Mouse (Mus musculus): ENCODE results near the gene Ppp1r37. TPM values are rescaled to one million over a fixed set of nuclear protein-coding genes. Genes with fewer than 3 reads are reported as not detected.

The Ppp1r37 gene
- total RNA-seq, 1 experiment: 25.3 TPM

GRCm38 (mm10) chr7:19589917-19590316 lies 27.0 kb upstream of the Ppp1r37 start:
- H3K4me1 ChIP-seq (ENCODE audit: control insufficient read depth in 2 of 2, insufficient read depth in 2 of 2, low read length in 2 of 2, poor library complexity in 1 of 2): peaks cover 5 to 27% of the 10 kb centered on the region in 2 experiments; a peak in 3 of 4 replicates
- peak; percentile 76 for DNase-seq (ENCODE audit: low read depth, low spot score)
- H3K9me3 ChIP-seq (ENCODE audit: control insufficient read depth, insufficient read depth, low read depth, low read length): no peaks in the 10 kb centered on the region
- in situ Hi-C loops (cut with MboI; ENCODE audit: low sequenced_read_pairs in 2 of 2, unreplicated experiment in 2 of 2): no loop called here
- H3K9ac ChIP-seq (ENCODE audit: insufficient read depth, low read depth, low read length, poor library complexity, severe bottlenecking): no peak overlapping the region
- H3K27ac ChIP-seq (ENCODE audit: insufficient read depth, low read depth, low read length, poor library complexity, severe bottlenecking): no peak overlapping the region
- H3K4me3 ChIP-seq (ENCODE audit: insufficient read depth in 1 of 2, low read depth in 1 of 2, low read length in 2 of 2, poor library complexity in 1 of 2, severe bottlenecking in 1 of 2): no peak overlapping the region
- peaks cover 60% of the 10 kb centered on the region for H3K36me3 ChIP-seq (ENCODE audit: control insufficient read depth, insufficient read depth, low read length, poor library complexity, severe bottlenecking)
- peak; percentile 44 for TF ChIP-seq ZC3H11A (IDR thresholded peaks at IDR 0.05; ENCODE audit: borderline replicate concordance, low read depth, low read length)
- TF ChIP-seq HCFC1 (IDR thresholded peaks at IDR 0.05; ENCODE audit: borderline replicate concordance, insufficient read depth, low read length): no peak
- TF ChIP-seq MAFK (IDR thresholded peaks at IDR 0.05; ENCODE audit: insufficient read depth, low read depth, low read length): no peak

- Histone ChIP-seq H3K4me1 (ENCODE audit: control insufficient read depth in 2 of 2, insufficient read depth in 2 of 2, low read length in 2 of 2, poor library complexity in 1 of 2) (peaks cover 5 to 25% of the 10 kb centered on the region in 2 experiments; a peak in 3 of 4 replicates), H3K9me3 (ENCODE audit: control insufficient read depth, insufficient read depth, low read depth, low read length) (no peaks in the 10 kb centered on the region), H3K27ac (ENCODE audit: insufficient read depth, low read depth, low read length, poor library complexity, severe bottlenecking) (no peak overlapping the region), H3K4me3 (ENCODE audit: insufficient read depth in 1 of 2, low read depth in 1 of 2, low read length in 2 of 2, poor library complexity in 1 of 2, severe bottlenecking in 1 of 2) (no peak overlapping the region), H3K36me3 (ENCODE audit: control insufficient read depth, insufficient read depth, low read length, poor library complexity, severe bottlenecking) (peaks cover 63% of the 10 kb centered on the region), H3K9ac (ENCODE audit: insufficient read depth, low read depth, low read length, poor library complexity, severe bottlenecking) (no peak overlapping the region)
- no peak for DNase-seq (ENCODE audit: low read depth, low spot score)
- TF ChIP-seq ZNF384 (IDR thresholded peaks at IDR 0.05; ENCODE audit: low read depth, low read length): no peak
- no peak for TF ChIP-seq HCFC1 (IDR thresholded peaks at IDR 0.05; ENCODE audit: borderline replicate concordance, insufficient read depth, low read length)
- no peak for TF ChIP-seq ZC3H11A (IDR thresholded peaks at IDR 0.05; ENCODE audit: borderline replicate concordance, low read depth, low read length)
- TF ChIP-seq CHD2 (IDR thresholded peaks at IDR 0.05; ENCODE audit: low read depth, low read length): no peak
- no peak for TF ChIP-seq MAFK (IDR thresholded peaks at IDR 0.05; ENCODE audit: insufficient read depth, low read depth, low read length)
- in situ Hi-C loops (cut with MboI; ENCODE audit: low sequenced_read_pairs in 2 of 2, unreplicated experiment in 2 of 2): no loop called here
Observed at GRCm38 (mm10) chr7:19589207-19589606, 26.3 kb upstream of the Ppp1r37 start.

- TF ChIP-seq CHD2 (IDR thresholded peaks at IDR 0.05; ENCODE audit: low read depth, low read length) (peak; percentile 66; the same call in 1 of the 2 replicates), MAFK (IDR thresholded peaks at IDR 0.05; ENCODE audit: insufficient read depth, low read depth, low read length) (no peak)
- in situ Hi-C loops (cut with MboI; ENCODE audit: low sequenced_read_pairs in 2 of 2, unreplicated experiment in 2 of 2): no loop called here
- Histone ChIP-seq H3K36me3 (ENCODE audit: control insufficient read depth, insufficient read depth, low read length, poor library complexity, severe bottlenecking) (peaks cover 63% of the 10 kb centered on the region), H3K9me3 (ENCODE audit: control insufficient read depth, insufficient read depth, low read depth, low read length) (no peaks in the 10 kb centered on the region), H3K4me1 (ENCODE audit: control insufficient read depth in 2 of 2, insufficient read depth in 2 of 2, low read length in 2 of 2, poor library complexity in 1 of 2) (peaks cover 0 to 22% of the 10 kb centered on the region in 2 experiments; a peak in 3 of 4 replicates), H3K27ac (ENCODE audit: insufficient read depth, low read depth, low read length, poor library complexity, severe bottlenecking) (no peak overlapping the region), H3K9ac (ENCODE audit: insufficient read depth, low read depth, low read length, poor library complexity, severe bottlenecking) (peak overlapping the region; percentile 70), H3K4me3 (ENCODE audit: insufficient read depth in 1 of 2, low read depth in 1 of 2, low read length in 2 of 2, poor library complexity in 1 of 2, severe bottlenecking in 1 of 2) (peak overlapping the region; percentile 49 to 69; a peak in 3 of 4 replicates)
- no peak for DNase-seq (ENCODE audit: low read depth, low spot score)
Observed at GRCm38 (mm10) chr7:19586269-19586668, 23.4 kb upstream of the Ppp1r37 start.

DNA sequence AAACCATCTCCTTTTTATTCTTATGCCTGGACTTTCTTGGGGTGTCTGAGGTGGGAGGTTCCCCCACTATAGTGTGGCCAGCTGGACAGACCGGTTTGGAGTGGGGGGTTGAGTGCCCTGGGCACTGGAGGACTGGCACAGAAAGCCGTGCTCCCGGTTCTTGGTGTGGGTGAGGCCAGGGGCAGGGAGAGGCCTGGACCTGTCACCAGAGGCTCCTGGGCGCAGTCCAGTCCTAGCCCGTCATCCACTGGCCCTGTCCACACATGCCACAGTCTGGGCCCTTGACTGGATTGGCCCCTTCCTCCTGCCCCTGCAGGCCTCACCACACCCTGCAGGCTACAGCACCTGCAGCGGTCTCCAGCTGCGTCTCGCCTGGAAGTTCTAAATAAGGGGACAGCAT lies 17.8 kb upstream of the Ppp1r37 start:
- DNase-seq (ENCODE audit: low read depth, low spot score): no peak
- TF ChIP-seq ZNF384 (IDR thresholded peaks at IDR 0.05; ENCODE audit: low read depth, low read length): no peak
- TF ChIP-seq ZC3H11A (IDR thresholded peaks at IDR 0.05; ENCODE audit: borderline replicate concordance, low read depth, low read length): no peak
- TF ChIP-seq CHD2 (IDR thresholded peaks at IDR 0.05; ENCODE audit: low read depth, low read length): no peak
- no peak for TF ChIP-seq MAFK (IDR thresholded peaks at IDR 0.05; ENCODE audit: insufficient read depth, low read depth, low read length)
- no peak for TF ChIP-seq HCFC1 (IDR thresholded peaks at IDR 0.05; ENCODE audit: borderline replicate concordance, insufficient read depth, low read length)
- peaks cover 44% of the 10 kb centered on the region for H3K36me3 ChIP-seq (ENCODE audit: control insufficient read depth, insufficient read depth, low read length, poor library complexity, severe bottlenecking)
- H3K9ac ChIP-seq (ENCODE audit: insufficient read depth, low read depth, low read length, poor library complexity, severe bottlenecking): no peak overlapping the region
- in situ Hi-C loops (cut with MboI; ENCODE audit: low sequenced_read_pairs in 2 of 2, unreplicated experiment in 2 of 2): no loop called here
- no peak overlapping the region for H3K4me3 ChIP-seq (ENCODE audit: insufficient read depth in 1 of 2, low read depth in 1 of 2, low read length in 2 of 2, poor library complexity in 1 of 2, severe bottlenecking in 1 of 2)
- no peaks in the 10 kb centered on the region for H3K9me3 ChIP-seq (ENCODE audit: control insufficient read depth, insufficient read depth, low read depth, low read length)
- peaks cover 1 to 33% of the 10 kb centered on the region in 2 experiments for H3K4me1 ChIP-seq (ENCODE audit: control insufficient read depth in 2 of 2, insufficient read depth in 2 of 2, low read length in 2 of 2, poor library complexity in 1 of 2)
- H3K27ac ChIP-seq (ENCODE audit: insufficient read depth, low read depth, low read length, poor library complexity, severe bottlenecking): no peak overlapping the region

- peaks cover 5 to 36% of the 10 kb centered on the region in 2 experiments for H3K4me1 ChIP-seq (ENCODE audit: control insufficient read depth in 2 of 2, insufficient read depth in 2 of 2, low read length in 2 of 2, poor library complexity in 1 of 2)
- DNase-seq (ENCODE audit: low read depth, low spot score): no peak
- H3K27ac ChIP-seq (ENCODE audit: insufficient read depth, low read depth, low read length, poor library complexity, severe bottlenecking): no peak overlapping the region
- H3K9ac ChIP-seq (ENCODE audit: insufficient read depth, low read depth, low read length, poor library complexity, severe bottlenecking): 0 out of 2 replicates have a peak overlapping the region, but pooled peaks have one; percentile 13
- peak overlapping the region in 1 of 2 experiments; percentile 4; a peak in 2 of 4 replicates for H3K4me3 ChIP-seq (ENCODE audit: insufficient read depth in 1 of 2, low read depth in 1 of 2, low read length in 2 of 2, poor library complexity in 1 of 2, severe bottlenecking in 1 of 2)
- H3K9me3 ChIP-seq (ENCODE audit: control insufficient read depth, insufficient read depth, low read depth, low read length): no peaks in the 10 kb centered on the region
- peaks cover 39% of the 10 kb centered on the region for H3K36me3 ChIP-seq (ENCODE audit: control insufficient read depth, insufficient read depth, low read length, poor library complexity, severe bottlenecking)
- TF ChIP-seq CHD2 (IDR thresholded peaks at IDR 0.05; ENCODE audit: low read depth, low read length) (no peak), HCFC1 (IDR thresholded peaks at IDR 0.05; ENCODE audit: borderline replicate concordance, insufficient read depth, low read length) (no peak), ZNF384 (IDR thresholded peaks at IDR 0.05; ENCODE audit: low read depth, low read length) (no peak), ZC3H11A (IDR thresholded peaks at IDR 0.05; ENCODE audit: borderline replicate concordance, low read depth, low read length) (no peak), MAFK (IDR thresholded peaks at IDR 0.05; ENCODE audit: insufficient read depth, low read depth, low read length) (no peak)
- in situ Hi-C loops (cut with MboI; ENCODE audit: low sequenced_read_pairs in 2 of 2, unreplicated experiment in 2 of 2): no loop called here
Observed at GRCm38 (mm10) chr7:19579751-19580150, 16.9 kb upstream of the Ppp1r37 start.
